Mouse (Mus musculus) ES-E14 (cell line): ENCODE results near the gene Tmem132a.

ENCODE experiments used
- CHD2 ChIP-seq: IDR thresholded peaks from 2 replicates; pipeline ENCODE4 v1.6.1; 2014; ENCODE audit warnings: mild to moderate bottlenecking, low read depth, low read length, inconsistent platforms
- MAFK ChIP-seq: IDR thresholded peaks from 2 replicates; pipeline ENCODE4 v1.6.1; 2014; ENCODE audit warnings: mild to moderate bottlenecking, low read depth, low read length, inconsistent platforms; ENCODE audit not compliant: insufficient read depth

GRCm38 (mm10) chr19:10892201-10892600 is 22.5 kb upstream of the Tmem132a start:
- TF ChIP-seq MAFK, result no peak
- TF ChIP-seq CHD2, result no peak
